Mouse (Mus musculus) testis, adult 2 months (tissue): Measurements from ENCODE around the gene Lypd6.

Experiments used
- CTCF ChIP-seq: fragments of 200-500 bp; IDR thresholded peaks from 2 replicates; pipeline ENCODE4 v1.5.1; 2012; ENCODE audit warnings: low read depth, mild to moderate bottlenecking, inconsistent platforms, low read length, moderate library complexity; ENCODE audit not compliant: control insufficient read depth, insufficient read depth, insufficient replicate concordance
- POLR2A ChIP-seq: fragments of 200-500 bp; IDR thresholded peaks from 2 replicates; pipeline ENCODE4 v1.6.1; 2012; ENCODE audit warnings: low read depth, mild to moderate bottlenecking, inconsistent platforms, low read length, moderate library complexity; ENCODE audit not compliant: control insufficient read depth

GRCm38 (mm10) chr2:50119101-50119500, 52.9 kb downstream of the Lypd6 start:
- no peak for TF ChIP-seq POLR2A
- TF ChIP-seq CTCF = no peak
